Mouse (Mus musculus) heart, embryonic 15.5 days (tissue): Measurements from ENCODE around the gene Crygn. TPM values are rescaled to one million over a fixed set of nuclear protein-coding genes. Genes with fewer than 3 reads are reported as not detected.

Experiments
- ATAC-seq: fragments of 200-750 bp; cut with Nextera tagmentation; replicated peaks from 2 replicates; pipeline ENCODE4 v1.8.0; 2017; ENCODE audit warnings: low read depth, moderate TSS enrichment; ENCODE audit not compliant: insufficient number of reproducible peaks, insufficient read depth, low FRiP score
- H3K27ac ChIP-seq: fragments of 300-500 bp; sonication (generic); 2 replicates; pipeline ENCODE4 v1.5.1; 2015; ENCODE audit warnings: mild to moderate bottlenecking, inconsistent platforms
- H3K27me3 ChIP-seq: fragments of 300-500 bp; sonication (generic); 2 replicates; pipeline ENCODE4 v1.6.1; 2015; ENCODE audit warnings: inconsistent platforms
- H3K36me3 ChIP-seq: fragments of 300-500 bp; sonication (generic); 2 replicates; pipeline ENCODE4 v1.6.1; 2015; ENCODE audit warnings: mild to moderate bottlenecking, inconsistent platforms
- H3K4me1 ChIP-seq: fragments of 300-500 bp; sonication (generic); replicated peaks from 2 replicates; pipeline ENCODE4 v1.6.1; 2015; ENCODE audit warnings: inconsistent platforms
- H3K4me2 ChIP-seq: fragments of 300-500 bp; sonication (generic); 2 replicates; pipeline ENCODE4 v1.6.1; 2015; ENCODE audit warnings: inconsistent platforms, mild to moderate bottlenecking, moderate library complexity
- H3K4me3 ChIP-seq: fragments of 300-500 bp; sonication (generic); 2 replicates; pipeline ENCODE4 v1.5.1; 2015; ENCODE audit warnings: mild to moderate bottlenecking, inconsistent platforms
- H3K9ac ChIP-seq: fragments of 300-500 bp; sonication (generic); 2 replicates; pipeline ENCODE4 v1.6.1; 2015; ENCODE audit warnings: mild to moderate bottlenecking, inconsistent platforms
- H3K9me3 ChIP-seq: fragments of 300-500 bp; sonication (generic); replicated peaks from 2 replicates; pipeline ENCODE4 v1.6.1; 2016; ENCODE audit warnings: inconsistent platforms
- WGBS: fragments of 180-500 bp; shearing (Covaris S2); methylation state at CpG from one replicate; pipeline ENCODE4 v1.1.7; 2015; ENCODE audit warnings: mixed read lengths; 5-methylcytosine and 5-hydroxymethylcytosine counted together
- polyA plus RNA-seq: library from polyadenylated mRNA; unstranded; fragments of >200 nt; fragmentation: Nextera tagmentation; extraction: Ambion mirVana; gene quantifications from 2 replicates; pipeline ENCODE4 v1.2.1, GENCODE M21; 2015

Gene Crygn
- polyA plus RNA-seq, 1 experiment from 2014 or later = 2.5 TPM

- no peaks in the 10 kb centered on the region for H3K27me3 ChIP-seq
- no peak overlapping the region for H3K9ac ChIP-seq
- no peak overlapping the region for H3K4me3 ChIP-seq
- H3K9me3 ChIP-seq = no peaks in the 10 kb centered on the region
- H3K4me1 ChIP-seq = 0 out of 2 replicates have a peak, but pooled peaks cover 3% of the 10 kb centered on the region
- ATAC-seq = no peak
- no peak overlapping the region for H3K4me2 ChIP-seq
- H3K36me3 ChIP-seq = peaks cover 83% of the 10 kb centered on the region
- 83% methylated on average over 8 of the region's 8 CpGs for WGBS
- no peak overlapping the region for H3K27ac ChIP-seq
These were observed 53.2 kb downstream of the Crygn start for GRCm38 (mm10) chr5:24704615-24705014.

- no peaks in the 10 kb centered on the region for H3K4me1 ChIP-seq
- no peak for ATAC-seq
- WGBS = 91% methylated on average over 3 of the region's 3 CpGs
- H3K27ac ChIP-seq = no peak overlapping the region
- no peak overlapping the region for H3K9ac ChIP-seq
- no peaks in the 10 kb centered on the region for H3K27me3 ChIP-seq
- no peaks in the 10 kb centered on the region for H3K9me3 ChIP-seq
- H3K36me3 ChIP-seq = peaks cover 85% of the 10 kb centered on the region
- H3K4me3 ChIP-seq = no peak overlapping the region
- H3K4me2 ChIP-seq = no peak overlapping the region
These were observed 56.5 kb downstream of the Crygn start for GRCm38 (mm10) chr5:24701271-24701670.

Other genes with a start within 250 kb of the Crygn start
- gene Gbx1, start 230.8 kb downstream of the Crygn start, polyA plus RNA-seq = not detected in 2 replicates
- 7.0 and 7.4 TPM in 2 replicates for gene Asb10, start 217.0 kb downstream of the Crygn start, polyA plus RNA-seq
- 0.09 TPM in 1 of 2 replicates, not detected in the other for gene 4931409K22Rik, start 201.2 kb downstream of the Crygn start, polyA plus RNA-seq
- gene Abcf2, start 180.5 kb downstream of the Crygn start, polyA plus RNA-seq = 55.7 and 71.7 TPM in 2 replicates
- 13.1 and 18.5 TPM in 2 replicates for gene Chpf2, start 171.3 kb downstream of the Crygn start, polyA plus RNA-seq
- 50.9 and 57.2 TPM in 2 replicates for gene Smarcd3, start 133.6 kb downstream of the Crygn start, polyA plus RNA-seq
- 21.6 and 28.2 TPM in 2 replicates for gene Nub1, start 72.5 kb downstream of the Crygn start, polyA plus RNA-seq
- 4.6 and 8.1 TPM in 2 replicates for gene Wdr86, start 27.3 kb downstream of the Crygn start, polyA plus RNA-seq
- gene Rheb, start 84.6 kb upstream of the Crygn start, polyA plus RNA-seq = 211 and 262 TPM in 2 replicates